Mouse (Mus musculus): ENCODE data around the gene Trp53inp2. TPM values are rescaled to one million over a fixed set of nuclear protein-coding genes. Genes with fewer than 3 reads are reported as not detected.

Trp53inp2 gene
- polyA plus RNA-seq, 1 experiment, result 89.8 TPM

- peak; percentile 98 for DNase-seq
- Histone ChIP-seq H3K36me3 (ENCODE audit: control insufficient read depth, insufficient read depth, low read length) (no peaks in the 10 kb centered on the region), H3K27me3 (ENCODE audit: control insufficient read depth, insufficient read depth, low read length) (no peaks in the 10 kb centered on the region), H3K4me1 (replicated peaks; ENCODE audit: control insufficient read depth, insufficient read depth, low read length) (peaks cover 10% of the 10 kb centered on the region), H3K27ac (ENCODE audit: control insufficient read depth, insufficient read depth, low read length) (peak overlapping the region; percentile 69), H3K4me3 (ENCODE audit: control insufficient read depth, insufficient read depth, low read length) (peak overlapping the region; percentile 81)
- under 1% methylated on average over 68 of the region's 68 CpGs for WGBS
- TF ChIP-seq CTCF (IDR thresholded peaks at IDR 0.05; ENCODE audit: borderline replicate concordance, control insufficient read depth, extremely low read depth, insufficient read depth, low read length, poor library complexity) (no peak), POLR2A (IDR thresholded peaks at IDR 0.05; ENCODE audit: control insufficient read depth, extremely low read depth, insufficient read depth, low read length, poor library complexity) (peak; percentile 72; the same call in 1 of the 2 replicates)
These were observed 928 bp downstream of the Trp53inp2 start for GRCm38 (mm10) chr2:155381643-155382331.

GRCm38 (mm10) chr2:155382332-155382700 lies 1.5 kb downstream of the Trp53inp2 start:
- no peak for DNase-seq
- no peaks in the 10 kb centered on the region for H3K27me3 ChIP-seq (ENCODE audit: control insufficient read depth, insufficient read depth, low read length)
- peak overlapping the region; percentile 24; the same call in 1 of the 2 replicates for H3K27ac ChIP-seq (ENCODE audit: control insufficient read depth, insufficient read depth, low read length)
- no peak for TF ChIP-seq CTCF (IDR thresholded peaks at IDR 0.05; ENCODE audit: borderline replicate concordance, control insufficient read depth, extremely low read depth, insufficient read depth, low read length, poor library complexity)
- TF ChIP-seq POLR2A (IDR thresholded peaks at IDR 0.05; ENCODE audit: control insufficient read depth, extremely low read depth, insufficient read depth, low read length, poor library complexity), result no peak
- no peaks in the 10 kb centered on the region for H3K36me3 ChIP-seq (ENCODE audit: control insufficient read depth, insufficient read depth, low read length)
- 42% methylated on average over 6 of the region's 6 CpGs for WGBS
- H3K4me3 ChIP-seq (ENCODE audit: control insufficient read depth, insufficient read depth, low read length), result peak overlapping the region; percentile 81
- peaks cover 10% of the 10 kb centered on the region for H3K4me1 ChIP-seq (replicated peaks; ENCODE audit: control insufficient read depth, insufficient read depth, low read length)

DNA sequence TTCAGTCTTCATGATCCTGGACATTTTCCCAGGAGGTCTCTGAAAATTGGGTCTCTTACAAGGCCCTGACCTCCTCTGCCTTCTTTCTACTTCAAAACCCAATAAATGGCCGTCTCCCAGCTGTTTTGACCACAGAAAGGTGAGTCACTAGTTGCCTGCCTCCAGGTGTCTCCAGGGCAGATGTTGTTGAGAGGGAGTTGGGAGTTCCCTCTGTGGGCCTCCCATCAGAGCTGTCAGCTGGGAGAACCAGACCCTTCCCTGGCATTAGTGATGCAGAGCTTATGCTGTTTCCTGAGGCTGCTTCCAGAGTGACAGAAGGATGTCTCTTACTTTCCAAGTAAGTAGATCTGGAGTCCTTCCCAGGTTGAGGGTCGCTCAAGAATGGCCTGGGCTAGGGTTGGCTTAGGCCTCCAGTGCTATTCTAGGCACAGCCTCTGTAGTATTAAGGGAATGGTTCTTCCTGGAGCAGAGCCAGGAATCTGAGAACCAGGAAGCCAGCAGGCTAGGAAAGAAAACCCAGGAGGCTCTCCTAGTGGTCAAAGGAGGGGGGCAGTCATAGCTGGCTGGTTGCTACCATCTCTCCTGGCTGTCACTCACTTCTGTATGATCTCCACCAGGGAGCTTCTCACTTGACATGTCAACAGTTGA lies 2.1 kb downstream of the Trp53inp2 start:
- H3K4me1 ChIP-seq (replicated peaks; ENCODE audit: control insufficient read depth, insufficient read depth, low read length), result peaks cover 10% of the 10 kb centered on the region
- no peaks in the 10 kb centered on the region for H3K27me3 ChIP-seq (ENCODE audit: control insufficient read depth, insufficient read depth, low read length)
- no peak overlapping the region for H3K27ac ChIP-seq (ENCODE audit: control insufficient read depth, insufficient read depth, low read length)
- H3K36me3 ChIP-seq (ENCODE audit: control insufficient read depth, insufficient read depth, low read length), result 0 out of 2 replicates have a peak, but pooled peaks cover 3% of the 10 kb centered on the region
- TF ChIP-seq POLR2A (IDR thresholded peaks at IDR 0.05; ENCODE audit: control insufficient read depth, extremely low read depth, insufficient read depth, low read length, poor library complexity) (no peak), CTCF (IDR thresholded peaks at IDR 0.05; ENCODE audit: borderline replicate concordance, control insufficient read depth, extremely low read depth, insufficient read depth, low read length, poor library complexity) (no peak)
- H3K4me3 ChIP-seq (ENCODE audit: control insufficient read depth, insufficient read depth, low read length), result no peak overlapping the region
- DNase-seq, result no peak
- 79% methylated on average over 2 of the region's 2 CpGs for WGBS

DNA sequence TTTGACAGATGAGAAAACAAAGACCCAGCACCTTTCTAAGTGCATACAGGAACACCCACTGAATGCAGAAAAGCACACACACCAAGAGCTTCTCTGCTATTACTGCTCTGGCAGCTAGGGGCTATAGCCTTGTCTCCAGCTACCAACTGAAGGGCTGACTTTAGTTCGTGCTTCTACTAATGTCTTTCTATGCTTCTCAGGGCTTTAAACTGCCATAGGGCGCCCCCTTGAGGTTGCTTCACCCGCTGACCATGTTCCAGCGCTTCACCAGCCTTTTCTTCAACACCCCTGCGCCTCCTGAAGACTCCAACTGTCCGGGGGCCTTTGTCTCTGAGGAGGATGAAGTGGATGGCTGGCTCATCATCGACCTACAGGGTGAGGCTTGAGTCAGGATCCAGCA lies 4.2 kb downstream of the Trp53inp2 start:
- Histone ChIP-seq H3K27ac (ENCODE audit: control insufficient read depth, insufficient read depth, low read length) (no peak overlapping the region), H3K4me1 (replicated peaks; ENCODE audit: control insufficient read depth, insufficient read depth, low read length) (peaks cover 10% of the 10 kb centered on the region), H3K27me3 (ENCODE audit: control insufficient read depth, insufficient read depth, low read length) (no peaks in the 10 kb centered on the region), H3K36me3 (ENCODE audit: control insufficient read depth, insufficient read depth, low read length) (0 out of 2 replicates have a peak, but pooled peaks cover 3% of the 10 kb centered on the region), H3K4me3 (ENCODE audit: control insufficient read depth, insufficient read depth, low read length) (no peak overlapping the region)
- TF ChIP-seq POLR2A (IDR thresholded peaks at IDR 0.05; ENCODE audit: control insufficient read depth, extremely low read depth, insufficient read depth, low read length, poor library complexity), result no peak
- peak; percentile 63; the same call in 1 of the 2 replicates for TF ChIP-seq CTCF (IDR thresholded peaks at IDR 0.05; ENCODE audit: borderline replicate concordance, control insufficient read depth, extremely low read depth, insufficient read depth, low read length, poor library complexity)
- peak; percentile 78 for DNase-seq
- 23% methylated on average over 7 of the region's 7 CpGs for WGBS

GRCm38 (mm10) chr2:155385731-155386533 lies 5.1 kb downstream of the Trp53inp2 start:
- 84% methylated on average over 18 of the region's 18 CpGs for WGBS

DNA sequence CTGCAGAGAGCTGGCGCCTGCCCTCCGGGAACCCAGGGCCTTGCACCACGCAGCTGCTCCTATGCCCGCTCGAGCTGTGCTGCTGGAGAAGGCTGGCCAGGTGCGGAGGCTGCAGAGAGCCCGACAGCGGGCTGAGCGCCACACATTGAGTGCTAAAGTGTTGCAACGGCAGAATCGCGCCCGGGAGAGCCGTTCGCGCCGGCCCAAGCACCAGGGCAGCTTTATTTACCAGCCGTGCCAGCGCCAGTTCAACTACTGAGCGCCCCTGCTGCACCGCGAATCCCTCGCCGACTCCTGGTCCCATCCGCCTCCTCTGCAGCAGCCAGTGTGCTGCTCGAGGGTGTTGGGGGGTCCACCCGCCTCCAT lies 5.7 kb downstream of the Trp53inp2 start:
- DNase-seq, result peak; percentile 5
- no peaks in the 10 kb centered on the region for H3K27me3 ChIP-seq (ENCODE audit: control insufficient read depth, insufficient read depth, low read length)
- TF ChIP-seq POLR2A (IDR thresholded peaks at IDR 0.05; ENCODE audit: control insufficient read depth, extremely low read depth, insufficient read depth, low read length, poor library complexity), result no peak
- TF ChIP-seq CTCF (IDR thresholded peaks at IDR 0.05; ENCODE audit: borderline replicate concordance, control insufficient read depth, extremely low read depth, insufficient read depth, low read length, poor library complexity), result no peak
- 38% methylated on average over 27 of the region's 27 CpGs for WGBS
- peaks cover 10% of the 10 kb centered on the region for H3K4me1 ChIP-seq (replicated peaks; ENCODE audit: control insufficient read depth, insufficient read depth, low read length)
- H3K36me3 ChIP-seq (ENCODE audit: control insufficient read depth, insufficient read depth, low read length), result peaks cover 7% of the 10 kb centered on the region; the same call in 1 of the 2 replicates
- no peak overlapping the region for H3K27ac ChIP-seq (ENCODE audit: control insufficient read depth, insufficient read depth, low read length)
- no peak overlapping the region for H3K4me3 ChIP-seq (ENCODE audit: control insufficient read depth, insufficient read depth, low read length)

More at GRCm38 (mm10) chr2:155385731-155386533, 5.1 kb downstream of the Trp53inp2 start:
- Histone ChIP-seq H3K36me3 (ENCODE audit: control insufficient read depth, insufficient read depth, low read length) (0 out of 2 replicates have a peak, but pooled peaks cover 3% of the 10 kb centered on the region), H3K27ac (ENCODE audit: control insufficient read depth, insufficient read depth, low read length) (no peak overlapping the region), H3K4me1 (replicated peaks; ENCODE audit: control insufficient read depth, insufficient read depth, low read length) (peaks cover 10% of the 10 kb centered on the region), H3K27me3 (ENCODE audit: control insufficient read depth, insufficient read depth, low read length) (no peaks in the 10 kb centered on the region), H3K4me3 (ENCODE audit: control insufficient read depth, insufficient read depth, low read length) (no peak overlapping the region)
- DNase-seq, result no peak
- TF ChIP-seq POLR2A (IDR thresholded peaks at IDR 0.05; ENCODE audit: control insufficient read depth, extremely low read depth, insufficient read depth, low read length, poor library complexity) (no peak), CTCF (IDR thresholded peaks at IDR 0.05; ENCODE audit: borderline replicate concordance, control insufficient read depth, extremely low read depth, insufficient read depth, low read length, poor library complexity) (no peak)

Measured in thymus, adult 2 months (tissue).